Comparison of ENCODE assay signal across 17 mouse cellular contexts in genomic region chr1:25854451-25854978, GRCm38 (mm10). TPM values are rescaled to one million over a fixed set of nuclear protein-coding genes. Genes with fewer than 3 reads are reported as not detected.
"Had no signal": no experiment of that assay in that cellular context is flagged by ENCODE, and none has a peak within 500 bp of the region (broad histone marks: within the 10 kb centered on the region; RNA-seq: fewer than 3 reads in every experiment).

No protein-coding gene starts in this region.

- H3K9me3 ChIP-seq: kidney, embryonic 15.5 days; liver, embryonic 13.5 days; midbrain, embryonic 12.5 days; midbrain, embryonic 15.5 days had no signal

- H3K27ac ChIP-seq: kidney, embryonic 15.5 days; left cerebral cortex, adult 2 months; liver, embryonic 13.5 days; midbrain, embryonic 12.5 days; midbrain, embryonic 15.5 days had no signal

- H3K4me1 ChIP-seq: kidney, embryonic 15.5 days; liver, embryonic 13.5 days; midbrain, embryonic 12.5 days; midbrain, embryonic 15.5 days had no signal

- H3K27me3 ChIP-seq: kidney, embryonic 15.5 days; liver, embryonic 13.5 days; midbrain, embryonic 12.5 days; midbrain, embryonic 15.5 days had no signal

- DNase-seq: kidney, adult 8-10 months; kidney, postnatal 10 days; kidney, postnatal 36 days; layer of hippocampus, postnatal 36 days; liver, embryonic 13.5 days; lung, adult 2 months; lung, postnatal 14 days; lung, postnatal 4 days; thymus, adult 18-20 months; thymus, postnatal 36 days had no signal

- ATAC-seq: midbrain, embryonic 15.5 days had no signal

- H3K9ac ChIP-seq: kidney, embryonic 15.5 days; liver, embryonic 13.5 days; midbrain, embryonic 12.5 days; midbrain, embryonic 15.5 days had no signal

- H3K4me2 ChIP-seq: kidney, embryonic 15.5 days; liver, embryonic 13.5 days; midbrain, embryonic 12.5 days; midbrain, embryonic 15.5 days had no signal

- H3K36me3 ChIP-seq: kidney, embryonic 15.5 days; liver, embryonic 13.5 days; midbrain, embryonic 12.5 days; midbrain, embryonic 15.5 days had no signal

- H3K4me3 ChIP-seq: kidney, embryonic 15.5 days; left cerebral cortex, adult 2 months; liver, embryonic 13.5 days; midbrain, embryonic 12.5 days; midbrain, embryonic 15.5 days had no signal

RNA-seq across cellular contexts. Expression of gene Adgrb3, which starts 25.0 kb away (rescaled TPM):
- total RNA-seq: liver, adult 2 months; megakaryocyte progenitor cell, adult 5-6 weeks had no signal
- polyA plus RNA-seq: liver, adult 2 months; liver, embryonic 16.5 days; lung, adult 2 months had no signal
